Comparison of ENCODE assay signal across 26 mouse cellular contexts in genomic region chr3:144255596-144256550, GRCm38 (mm10). TPM values are rescaled to one million over a fixed set of nuclear protein-coding genes. Genes with fewer than 3 reads are reported as not detected.
A peak's percentile ranks its signal among the peaks of the same experiment; 100 is the strongest.
DNase-seq lines count a peak whose midpoint lies in the region; ATAC-seq lines count a peak whose summit lies in the region.
"Had no signal": no experiment of that assay in that cellular context is flagged by ENCODE, and none has a peak within 500 bp of the region (broad histone marks: within the 10 kb centered on the region; RNA-seq: fewer than 3 reads in every experiment).

No protein-coding gene starts in this region.

- H3K4me3 ChIP-seq in heart, embryonic 10.5 days: no peak overlapping the region
- H3K4me3 ChIP-seq in heart, embryonic 12.5 days: no peak overlapping the region
- no peak overlapping the region for H3K4me3 ChIP-seq in intestine, embryonic 16.5 days (ENCODE audit: low read length)
- no peak overlapping the region for H3K4me3 ChIP-seq in midbrain, embryonic 16.5 days (ENCODE audit: low read depth, low read length)
- H3K4me3 ChIP-seq: embryonic facial prominence, embryonic 13.5 days; erythroblast, embryonic 14.5 days; hindbrain, embryonic 12.5 days; midbrain, embryonic 15.5 days; stomach, embryonic 15.5 days had no signal

- H3K4me1 ChIP-seq in heart, embryonic 10.5 days: peaks cover 5% of the 10 kb centered on the region; the same call in 1 of the 2 replicates
- H3K4me1 ChIP-seq in heart, embryonic 12.5 days (replicated peaks): peaks cover 4% of the 10 kb centered on the region
- H3K4me1 ChIP-seq in intestine, embryonic 16.5 days (ENCODE audit: control insufficient read depth, insufficient read depth, low read length): peaks cover 5% of the 10 kb centered on the region; the same call in 1 of the 2 replicates
- no peaks in the 10 kb centered on the region for H3K4me1 ChIP-seq in midbrain, embryonic 16.5 days (ENCODE audit: control insufficient read depth, insufficient read depth, low read length)
- H3K4me1 ChIP-seq: midbrain, embryonic 15.5 days; stomach, embryonic 15.5 days had no signal

- no peak overlapping the region for H3K4me2 ChIP-seq in heart, embryonic 12.5 days
- no peak overlapping the region for H3K4me2 ChIP-seq in intestine, embryonic 16.5 days (ENCODE audit: low read depth, low read length)
- no peak overlapping the region for H3K4me2 ChIP-seq in midbrain, embryonic 16.5 days (ENCODE audit: low read length)
- H3K4me2 ChIP-seq: embryonic facial prominence, embryonic 13.5 days; hindbrain, embryonic 12.5 days; liver, embryonic 11.5 days; midbrain, embryonic 15.5 days; stomach, embryonic 15.5 days had no signal

- no peaks in the 10 kb centered on the region for H3K9me3 ChIP-seq in heart, embryonic 10.5 days
- no peaks in the 10 kb centered on the region for H3K9me3 ChIP-seq in heart, embryonic 12.5 days (replicated peaks)
- H3K9me3 ChIP-seq in intestine, embryonic 16.5 days (ENCODE audit: control insufficient read depth, low read length): no peaks in the 10 kb centered on the region
- H3K9me3 ChIP-seq in midbrain, embryonic 16.5 days (replicated peaks; ENCODE audit: control insufficient read depth, low read length, poor library complexity, severe bottlenecking): no peaks in the 10 kb centered on the region
- H3K9me3 ChIP-seq: embryonic facial prominence, embryonic 13.5 days; G1E; hindbrain, embryonic 12.5 days; midbrain, embryonic 15.5 days; stomach, embryonic 15.5 days had no signal

- H3K36me3 ChIP-seq in heart, embryonic 10.5 days: no peaks in the 10 kb centered on the region
- no peaks in the 10 kb centered on the region for H3K36me3 ChIP-seq in heart, embryonic 12.5 days
- H3K36me3 ChIP-seq in intestine, embryonic 16.5 days (ENCODE audit: control insufficient read depth, insufficient read depth, low read length): no peaks in the 10 kb centered on the region
- H3K36me3 ChIP-seq in midbrain, embryonic 16.5 days (ENCODE audit: control insufficient read depth, insufficient read depth, low read length): no peaks in the 10 kb centered on the region
- H3K36me3 ChIP-seq: embryonic facial prominence, embryonic 13.5 days; G1E; hindbrain, embryonic 12.5 days; midbrain, embryonic 15.5 days; stomach, embryonic 15.5 days had no signal

- no peaks in the 10 kb centered on the region for H3K27me3 ChIP-seq in heart, embryonic 10.5 days (ENCODE audit: insufficient read depth, poor library complexity, severe bottlenecking)
- no peaks in the 10 kb centered on the region for H3K27me3 ChIP-seq in heart, embryonic 12.5 days (replicated peaks)
- no peaks in the 10 kb centered on the region for H3K27me3 ChIP-seq in intestine, embryonic 16.5 days (replicated peaks; ENCODE audit: control insufficient read depth, insufficient read depth, low read length)
- H3K27me3 ChIP-seq in midbrain, embryonic 16.5 days (ENCODE audit: control insufficient read depth, insufficient read depth, low read depth, low read length): no peaks in the 10 kb centered on the region
- H3K27me3 ChIP-seq: CH12.LX; embryonic facial prominence, embryonic 13.5 days; hindbrain, embryonic 12.5 days; midbrain, embryonic 15.5 days; stomach, embryonic 15.5 days had no signal

- 57% methylated on average over 12 of the region's 12 CpGs for WGBS in heart, embryonic 10.5 days
- WGBS in heart, embryonic 12.5 days: 54% methylated on average over 12 of the region's 12 CpGs
- WGBS in intestine, embryonic 16.5 days: 52% methylated on average over 12 of the region's 12 CpGs
- 85% methylated on average over 12 of the region's 12 CpGs for WGBS in midbrain, embryonic 16.5 days

- no peak for ATAC-seq in heart, embryonic 12.5 days (ENCODE audit: insufficient number of reproducible peaks, low FRiP score)
- ATAC-seq in intestine, embryonic 16.5 days: peak; percentile 76
- no peak for ATAC-seq in midbrain, embryonic 16.5 days
- ATAC-seq in monocyte, adult 5-6 weeks (replicated peaks; ENCODE audit: insufficient number of reproducible peaks, low FRiP score, low TSS enrichment, poor library complexity, severe bottlenecking): no peak
- ATAC-seq: forebrain, embryonic 14.5 days; midbrain, embryonic 15.5 days had no signal

- DNase-seq in heart, embryonic 10.5 days (ENCODE audit: low spot score): peak; percentile 54
- DNase-seq in Muller cell, postnatal 12 days (ENCODE audit: inconsistent ontology term): peak; percentile 48
- peak; percentile 52 for DNase-seq in adrenal gland, postnatal 10 days
- DNase-seq: B cell, adult 2 months; cerebellum, adult 8-10 months; cerebellum, postnatal 36 days; embryo, embryonic 11 days; kidney, postnatal 25 days; layer of hippocampus, postnatal 36 days; lung, adult 18-20 months; lung, postnatal 4 days; thymus, adult 18-20 months; thymus, postnatal 4 days had no signal

- H3K9ac ChIP-seq in heart, embryonic 12.5 days: no peak overlapping the region
- no peak overlapping the region for H3K9ac ChIP-seq in intestine, embryonic 16.5 days (ENCODE audit: low read depth, low read length)
- H3K9ac ChIP-seq in midbrain, embryonic 16.5 days (ENCODE audit: low read depth, low read length): no peak overlapping the region
- H3K9ac ChIP-seq: embryonic facial prominence, embryonic 13.5 days; hindbrain, embryonic 12.5 days; midbrain, embryonic 15.5 days; stomach, embryonic 15.5 days had no signal

- no peak overlapping the region for H3K27ac ChIP-seq in heart, embryonic 10.5 days
- no peak overlapping the region for H3K27ac ChIP-seq in heart, embryonic 12.5 days (ENCODE audit: poor library complexity, severe bottlenecking)
- H3K27ac ChIP-seq in intestine, embryonic 16.5 days (ENCODE audit: low read length): no peak overlapping the region
- no peak overlapping the region for H3K27ac ChIP-seq in midbrain, embryonic 16.5 days (ENCODE audit: low read length)
- H3K27ac ChIP-seq: embryonic facial prominence, embryonic 13.5 days; hindbrain, embryonic 12.5 days; midbrain, embryonic 15.5 days; stomach, embryonic 15.5 days had no signal

RNA-seq across cellular contexts. Expression of gene Lmo4, which starts 50.9 kb away (rescaled TPM):
- polyA plus RNA-seq in heart, embryonic 10.5 days (2016; fragmentation: Nextera tagmentation; extraction: Ambion mirVana): 35.8 and 42.4 TPM in 2 replicates
- polyA plus RNA-seq in heart, embryonic 12.5 days (2016; fragmentation: Nextera tagmentation; extraction: Ambion mirVana): 44.9 and 45.9 TPM in 2 replicates
- total RNA-seq in adrenal gland, postnatal 10 days (2021): 10 to 100 TPM; 63.1 to 65.6 TPM
- polyA plus RNA-seq in intestine, embryonic 16.5 days (2015; fragmentation: Nextera tagmentation; extraction: Ambion mirVana): 49.5 and 57.2 TPM in 2 replicates
- 72.0 and 86.3 TPM in 2 replicates for polyA plus RNA-seq in midbrain, embryonic 16.5 days (2015; fragmentation: Nextera tagmentation; extraction: Ambion mirVana)
- total RNA-seq in monocyte, adult 5-6 weeks (2017): 65.3 to 118 TPM (median 104 TPM) in 3 replicates
